Mouse (Mus musculus): Measurements from ENCODE around the gene Sdk2.

The Sdk2 gene

GRCm38 (mm10) chr11:113930112-113930511, 136.7 kb downstream of the Sdk2 start:
- no peak for DNase-seq (ENCODE audit: low read depth, low spot score)

GRCm38 (mm10) chr11:113928831-113929230, 138.0 kb downstream of the Sdk2 start:
- no peak for DNase-seq (ENCODE audit: low read depth, low spot score)

- no peak for DNase-seq (ENCODE audit: low read depth, low spot score)
These were observed 138.6 kb downstream of the Sdk2 start for GRCm38 (mm10) chr11:113928291-113928690.

- DNase-seq (ENCODE audit: low read depth, low spot score), result no peak
These were observed 139.0 kb downstream of the Sdk2 start for GRCm38 (mm10) chr11:113927826-113928225.

GRCm38 (mm10) chr11:113927231-113927630, 139.6 kb downstream of the Sdk2 start:
- DNase-seq (ENCODE audit: low read depth, low spot score), result peak; percentile 27

GRCm38 (mm10) chr11:113923137-113923536, 143.7 kb downstream of the Sdk2 start:
- no peak for DNase-seq (ENCODE audit: low read depth, low spot score)

- no peak for DNase-seq (ENCODE audit: low read depth, low spot score)
These were observed 163.6 kb downstream of the Sdk2 start for GRCm38 (mm10) chr11:113903131-113903860.

- DNase-seq (ENCODE audit: low read depth, low spot score), result no peak
These were observed 164.9 kb downstream of the Sdk2 start for GRCm38 (mm10) chr11:113901906-113902305.

- DNase-seq (ENCODE audit: low read depth, low spot score), result no peak
These were observed 168.2 kb downstream of the Sdk2 start for GRCm38 (mm10) chr11:113898671-113899070.

GRCm38 (mm10) chr11:113896006-113896405, 170.8 kb downstream of the Sdk2 start:
- no peak for DNase-seq (ENCODE audit: low read depth, low spot score)

GRCm38 (mm10) chr11:113892924-113893323, 173.9 kb downstream of the Sdk2 start:
- DNase-seq (ENCODE audit: low read depth, low spot score), result no peak

- no peak for DNase-seq (ENCODE audit: low read depth, low spot score)
These were observed 174.8 kb downstream of the Sdk2 start for GRCm38 (mm10) chr11:113892067-113892466.

GRCm38 (mm10) chr11:113888156-113888750, 178.6 kb downstream of the Sdk2 start:
- no peak for DNase-seq (ENCODE audit: low read depth, low spot score)

GRCm38 (mm10) chr11:113886299-113886698, 180.5 kb downstream of the Sdk2 start:
- DNase-seq (ENCODE audit: low read depth, low spot score), result no peak

GRCm38 (mm10) chr11:113884962-113885361, 181.9 kb downstream of the Sdk2 start:
- DNase-seq (ENCODE audit: low read depth, low spot score), result no peak

GRCm38 (mm10) chr11:113883031-113883430, 183.8 kb downstream of the Sdk2 start:
- no peak for DNase-seq (ENCODE audit: low read depth, low spot score)

- no peak for DNase-seq (ENCODE audit: low read depth, low spot score)
These were observed 185.0 kb downstream of the Sdk2 start for GRCm38 (mm10) chr11:113881864-113882263.

GRCm38 (mm10) chr11:113867066-113867465, 199.8 kb downstream of the Sdk2 start:
- no peak for DNase-seq (ENCODE audit: low read depth, low spot score)

GRCm38 (mm10) chr11:113865627-113866026, 201.2 kb downstream of the Sdk2 start:
- peak; percentile 67 for DNase-seq (ENCODE audit: low read depth, low spot score)

GRCm38 (mm10) chr11:113863408-113863807, 203.4 kb downstream of the Sdk2 start:
- no peak for DNase-seq (ENCODE audit: low read depth, low spot score)

- DNase-seq (ENCODE audit: low read depth, low spot score), result no peak
These were observed 211.2 kb downstream of the Sdk2 start for GRCm38 (mm10) chr11:113855661-113856060.

GRCm38 (mm10) chr11:113851750-113852149, 215.1 kb downstream of the Sdk2 start:
- DNase-seq (ENCODE audit: low read depth, low spot score), result no peak

GRCm38 (mm10) chr11:113849322-113849721, 217.5 kb downstream of the Sdk2 start:
- no peak for DNase-seq (ENCODE audit: low read depth, low spot score)

Data from skeletal muscle tissue, adult 2 months (tissue).